Mouse (Mus musculus) heart, adult 11 months (tissue): Measurements from ENCODE around the gene Spaca4.
A peak's percentile ranks its signal among the peaks of the same experiment; 100 is the strongest.

ENCODE experiments used
- DNase-seq: peaks from one replicate; pipeline ENCODE4 v3.0.0; 2022

Gene Spaca4

GRCm38 (mm10) chr7:45725713-45726112 lies at the start of gene Spaca4:
Gene Spaca4 (minus strand): TSS chr7:45725813.
- no peak for DNase-seq

GRCm38 (mm10) chr7:45775237-45775636 lies 49.6 kb upstream of the Spaca4 start:
- DNase-seq, result no peak

- DNase-seq, result peak; percentile 82
These were observed 45.5 kb upstream of the Spaca4 start for GRCm38 (mm10) chr7:45771101-45771500.

GRCm38 (mm10) chr7:45770427-45771082 lies 44.9 kb upstream of the Spaca4 start:
- no peak for DNase-seq

GRCm38 (mm10) chr7:45767500-45767899 lies 41.9 kb upstream of the Spaca4 start:
- DNase-seq, result no peak

GRCm38 (mm10) chr7:45766764-45767163 lies 41.2 kb upstream of the Spaca4 start:
- no peak for DNase-seq

- DNase-seq, result no peak
These were observed 40.4 kb upstream of the Spaca4 start for GRCm38 (mm10) chr7:45765995-45766394.

- DNase-seq, result no peak
These were observed 34.5 kb upstream of the Spaca4 start for GRCm38 (mm10) chr7:45760151-45760550.

- DNase-seq, result no peak
These were observed 33.8 kb upstream of the Spaca4 start for GRCm38 (mm10) chr7:45759400-45759799.

- DNase-seq, result no peak
These were observed 30.1 kb upstream of the Spaca4 start for GRCm38 (mm10) chr7:45755703-45756102.

- no peak for DNase-seq
These were observed 24.5 kb upstream of the Spaca4 start for GRCm38 (mm10) chr7:45750162-45750561.

GRCm38 (mm10) chr7:45749401-45749800 lies 23.8 kb upstream of the Spaca4 start:
- DNase-seq, result no peak

GRCm38 (mm10) chr7:45748110-45748509 lies 22.5 kb upstream of the Spaca4 start:
- DNase-seq, result no peak

GRCm38 (mm10) chr7:45747450-45747849 lies 21.8 kb upstream of the Spaca4 start:
- no peak for DNase-seq

GRCm38 (mm10) chr7:45746518-45746917 lies 20.9 kb upstream of the Spaca4 start:
- DNase-seq, result no peak

- DNase-seq, result peak; percentile 94
These were observed 18.8 kb upstream of the Spaca4 start for GRCm38 (mm10) chr7:45744387-45744786.

GRCm38 (mm10) chr7:45742338-45742737 lies 16.7 kb upstream of the Spaca4 start:
- no peak for DNase-seq

GRCm38 (mm10) chr7:45741777-45742176 lies 16.2 kb upstream of the Spaca4 start:
- DNase-seq, result no peak

GRCm38 (mm10) chr7:45741308-45741707 lies 15.7 kb upstream of the Spaca4 start:
- DNase-seq, result no peak

GRCm38 (mm10) chr7:45739820-45740219 lies 14.2 kb upstream of the Spaca4 start:
- DNase-seq, result no peak

GRCm38 (mm10) chr7:45739162-45739763 lies 13.7 kb upstream of the Spaca4 start:
- no peak for DNase-seq

- peak; percentile 85 for DNase-seq
These were observed 7.9 kb upstream of the Spaca4 start for GRCm38 (mm10) chr7:45733477-45733876.

- DNase-seq, result no peak
These were observed 5.3 kb upstream of the Spaca4 start for GRCm38 (mm10) chr7:45730727-45731431.

GRCm38 (mm10) chr7:45727625-45728024 lies 2.0 kb upstream of the Spaca4 start:
- no peak for DNase-seq
